Mouse (Mus musculus): ENCODE data around the gene Slc44a5.
"Not testable (repeated sequence)": the region's sequence is repeated elsewhere in the genome, so short reads cannot be mapped to it uniquely, and the experiment has no call there.

Slc44a5 gene

DNA sequence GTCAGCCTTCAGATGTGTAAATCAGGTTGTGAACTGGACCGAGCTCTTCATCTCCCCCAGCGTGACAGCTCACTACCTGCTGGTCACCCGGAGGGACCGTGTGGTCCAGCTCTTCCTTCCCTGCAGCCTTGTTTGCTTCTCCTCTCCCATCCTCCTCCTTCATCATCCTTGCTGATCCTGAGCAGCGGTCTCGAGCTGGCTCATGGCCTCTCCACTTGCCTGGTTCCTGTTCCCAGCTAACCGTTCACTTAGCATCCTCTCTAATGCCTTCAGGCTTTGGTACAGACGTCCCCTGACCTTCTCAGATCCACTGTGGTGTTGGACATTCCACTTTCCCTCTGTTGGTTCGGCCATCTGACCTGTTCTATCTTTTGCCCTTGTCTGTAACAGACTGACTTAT, 128.4 kb downstream of the Slc44a5 start:
- DNase-seq (ENCODE audit: low spot score): no peak

DNA sequence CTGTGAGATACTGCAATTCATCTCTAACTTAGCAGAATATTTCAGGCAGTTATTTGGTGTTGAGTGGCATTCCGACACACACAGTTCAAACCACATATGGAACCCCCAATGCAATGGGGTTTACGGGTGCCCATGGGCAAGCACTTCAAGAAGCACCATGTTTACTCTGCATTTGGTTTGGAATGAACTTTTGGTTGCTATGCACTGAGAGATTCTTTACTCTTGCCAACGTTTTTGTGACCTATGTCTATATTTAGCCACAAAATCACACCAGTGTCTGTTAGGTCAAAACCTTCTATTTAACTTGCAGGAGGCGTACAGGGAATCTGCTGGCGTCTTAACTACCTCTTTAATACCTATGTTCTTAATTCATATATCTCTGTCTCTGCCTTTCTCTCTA, 137.3 kb downstream of the Slc44a5 start:
- DNase-seq (ENCODE audit: low spot score): no peak

DNA sequence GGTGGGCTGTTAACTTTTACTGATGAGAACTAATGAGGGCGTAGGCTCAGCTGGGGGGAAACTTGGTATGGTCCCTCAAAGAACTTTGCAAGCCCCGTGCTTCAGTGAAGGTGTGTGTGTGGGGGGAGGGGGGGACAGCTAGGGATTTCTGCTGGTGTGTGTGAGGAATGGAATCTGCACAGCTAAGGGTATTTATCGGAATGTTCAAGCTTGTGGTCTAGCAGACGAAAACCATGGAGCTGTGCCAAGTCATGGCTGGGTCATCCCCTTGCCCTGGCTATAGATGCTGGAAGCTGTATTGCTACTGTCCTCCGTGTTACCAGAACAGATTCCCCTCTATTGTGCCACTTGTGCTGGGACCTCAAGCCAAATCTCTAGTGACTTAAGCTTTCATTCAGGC, 138.0 kb downstream of the Slc44a5 start:
- DNase-seq (ENCODE audit: low spot score): no peak

- DNase-seq (ENCODE audit: low spot score): no peak
Measured at GRCm38 (mm10) chr3:154114991-154115390, 141.8 kb downstream of the Slc44a5 start.

GRCm38 (mm10) chr3:154115478-154115877, 142.2 kb downstream of the Slc44a5 start:
- no peak for DNase-seq (ENCODE audit: low spot score)

- DNase-seq (ENCODE audit: low spot score): no peak
Measured at GRCm38 (mm10) chr3:154116000-154116399, 142.8 kb downstream of the Slc44a5 start.

DNA sequence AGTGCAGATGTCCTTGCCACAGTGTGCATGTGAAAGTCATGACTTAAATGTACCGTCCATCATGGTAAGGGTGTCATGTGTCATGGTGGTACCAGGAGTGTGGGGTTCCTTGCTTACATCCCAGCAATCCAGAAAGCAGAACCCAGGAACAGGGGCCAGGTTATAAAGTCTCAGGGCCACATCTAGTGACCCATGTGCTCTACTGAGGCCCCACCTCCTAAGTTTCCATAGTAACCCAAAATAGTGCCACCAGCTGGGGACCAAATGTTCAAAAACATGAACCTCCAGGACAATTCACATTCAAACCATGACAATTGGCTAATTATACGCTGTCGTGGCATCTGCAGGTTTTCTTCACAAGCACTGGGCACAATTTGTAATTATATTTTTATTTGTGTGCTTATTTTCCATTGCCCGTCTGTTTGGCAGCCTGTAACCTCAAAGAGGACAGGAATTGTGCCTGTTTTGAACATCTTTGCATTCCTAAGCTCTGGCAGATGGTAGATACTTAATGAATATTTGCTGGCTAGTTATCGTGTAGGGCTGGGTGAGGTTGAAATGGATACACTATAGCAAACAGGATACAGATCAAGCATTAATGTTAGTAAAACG, 145.9 kb downstream of the Slc44a5 start:
- no peak for DNase-seq (ENCODE audit: low spot score)

DNA sequence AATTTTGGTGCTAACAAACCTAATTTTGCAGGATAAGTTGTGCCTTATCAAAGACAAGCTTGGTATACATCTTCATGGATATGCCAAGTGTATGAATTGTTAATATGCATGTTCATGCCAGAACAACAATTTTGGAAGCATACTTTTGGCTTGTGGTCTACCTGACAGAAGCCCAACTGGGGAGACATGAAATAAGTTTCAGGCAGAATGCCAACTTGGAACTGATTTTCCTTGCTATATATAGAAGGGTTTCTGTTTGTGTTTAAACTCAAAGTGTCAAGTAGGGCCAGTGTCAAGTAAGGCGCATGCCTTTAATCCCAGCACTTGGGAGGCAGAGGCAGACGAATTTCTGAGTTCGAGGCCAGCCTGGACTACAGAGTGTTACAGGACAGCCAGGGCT, 149.3 kb downstream of the Slc44a5 start:
- no peak for DNase-seq (ENCODE audit: low spot score)

DNA sequence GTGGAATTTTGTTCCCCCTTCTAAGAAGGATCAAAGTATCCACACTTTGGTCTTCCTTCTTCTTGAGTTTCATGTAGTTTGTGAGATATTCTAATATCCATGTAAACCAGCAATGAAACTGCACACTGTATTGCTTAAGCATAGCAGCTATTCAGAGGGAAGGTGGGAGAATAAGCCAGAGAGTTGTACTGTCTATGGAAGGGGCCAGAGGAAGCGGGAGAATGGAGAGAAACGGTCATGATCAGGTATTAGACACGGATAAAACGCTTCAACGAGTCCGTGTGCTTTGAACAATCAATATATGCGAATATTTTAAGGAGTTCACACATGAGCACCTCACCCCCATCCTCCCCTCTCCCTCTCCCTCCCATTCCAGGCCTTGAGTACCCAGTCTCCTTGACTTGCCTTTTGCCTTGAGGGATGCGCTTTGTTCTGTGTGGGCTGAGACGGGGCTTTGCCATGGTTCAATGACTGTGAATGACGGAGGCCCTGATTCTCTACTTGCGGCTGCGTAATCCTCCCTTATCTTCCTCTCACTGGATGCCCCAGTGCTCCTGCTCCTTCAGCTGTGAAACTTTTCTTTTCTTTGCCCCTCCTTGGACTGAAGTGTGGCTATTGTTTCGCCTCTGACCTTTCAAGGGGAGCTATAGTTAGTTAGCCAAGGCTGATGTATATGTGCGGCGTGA, 151.8 kb downstream of the Slc44a5 start:
- no peak for DNase-seq (ENCODE audit: low spot score)

DNA sequence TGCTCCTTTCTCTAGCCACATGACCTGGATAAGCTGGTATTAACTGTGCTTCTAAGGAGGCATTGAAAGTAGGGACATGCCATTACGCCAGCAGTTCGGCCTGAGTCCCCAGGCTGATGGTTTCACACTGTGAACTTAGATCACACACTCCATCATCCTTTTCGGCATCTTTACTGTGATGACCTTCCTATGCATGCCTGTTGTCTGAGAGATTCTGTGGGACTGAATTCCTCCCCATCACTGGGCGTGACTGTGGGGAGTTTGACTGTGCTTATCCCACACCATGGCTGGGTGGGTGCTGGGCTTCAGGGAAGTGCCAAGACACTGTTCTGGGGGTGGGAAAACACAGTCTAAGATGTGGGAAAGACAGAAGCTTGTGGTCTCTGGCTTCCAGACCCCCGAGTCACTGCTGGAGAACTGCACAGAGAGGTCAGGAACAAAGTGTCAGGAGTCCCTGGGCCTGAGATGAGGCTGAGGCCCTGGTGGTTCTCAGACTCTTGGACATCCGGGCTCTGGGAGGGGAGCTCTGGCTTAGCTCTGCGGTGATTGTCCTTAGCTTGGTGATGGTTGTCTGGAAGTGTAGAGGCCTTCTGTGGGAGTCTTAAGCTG, 152.6 kb downstream of the Slc44a5 start:
- no peak for DNase-seq (ENCODE audit: low spot score)

DNA sequence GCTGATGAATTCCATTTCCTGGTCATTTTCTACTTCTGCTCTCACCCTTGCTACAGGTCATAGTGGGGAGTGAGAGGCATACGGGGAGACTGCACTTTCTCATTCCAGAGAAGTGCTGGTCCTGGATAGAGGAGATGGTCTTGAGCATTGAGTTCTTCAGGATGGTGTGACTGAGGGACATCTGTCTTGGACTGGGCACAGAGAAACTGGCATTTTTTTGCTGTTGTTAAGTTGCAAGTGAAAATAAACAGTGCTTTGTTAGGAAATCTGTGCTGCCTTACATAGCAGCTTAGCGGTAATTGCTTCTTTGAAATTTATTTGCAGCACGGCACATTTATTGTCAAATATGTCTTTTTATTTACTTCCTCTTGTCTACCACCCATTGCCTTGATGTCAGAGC, 154.0 kb downstream of the Slc44a5 start:
- DNase-seq (ENCODE audit: low spot score): no peak

DNA sequence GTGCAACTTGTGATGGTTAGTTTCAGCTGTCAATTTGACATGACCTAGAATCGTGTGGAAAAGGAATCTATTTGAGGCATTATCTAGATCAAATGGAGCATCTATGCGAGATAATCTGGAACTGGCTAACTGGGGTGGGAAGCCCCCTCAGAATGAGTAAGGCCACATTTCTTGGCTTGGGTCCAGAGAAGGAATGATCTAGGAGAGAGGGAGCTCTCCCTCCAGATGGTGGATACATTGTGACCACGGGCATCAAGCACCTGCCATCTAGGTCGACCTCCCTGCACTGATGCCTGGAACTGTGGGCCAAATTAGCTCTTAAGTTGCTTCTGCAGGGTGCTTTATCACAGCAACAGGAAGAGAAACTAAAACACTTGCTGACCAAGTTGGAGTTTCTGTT, 155.8 kb downstream of the Slc44a5 start:
- no peak for DNase-seq (ENCODE audit: low spot score)

DNA sequence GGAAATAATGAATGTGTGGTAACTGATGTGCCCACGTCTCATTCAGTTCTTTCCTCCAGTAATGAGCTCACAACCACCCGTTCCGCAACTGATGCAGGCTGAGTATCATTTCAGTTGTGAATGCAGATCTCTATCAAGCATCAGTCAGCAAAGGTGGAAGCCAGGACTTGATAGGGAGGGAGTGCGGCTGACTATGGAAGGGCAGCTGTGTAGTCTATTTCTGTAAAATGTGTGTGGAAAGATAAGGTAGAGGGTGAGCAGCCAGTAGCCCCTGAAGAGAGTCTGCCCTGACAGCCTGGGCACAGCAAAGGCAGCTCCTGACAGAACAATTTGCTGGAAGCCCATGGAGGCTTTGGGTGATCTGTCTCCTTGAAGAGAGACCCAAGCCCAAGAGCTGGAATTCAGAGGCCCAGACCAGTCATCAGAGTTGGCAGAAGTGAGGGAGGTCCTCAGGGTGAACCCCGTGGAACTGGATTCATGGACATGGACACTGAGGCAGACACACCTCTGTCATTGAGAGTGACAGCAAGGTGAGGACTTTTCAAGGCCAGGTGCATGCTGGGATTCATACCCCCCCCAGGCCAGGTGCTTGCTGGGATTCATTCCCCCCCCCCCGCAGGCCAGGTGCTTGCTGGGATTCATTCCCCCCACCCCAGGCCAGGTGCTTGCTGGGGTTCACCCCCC, 157.3 kb downstream of the Slc44a5 start:
- no peak for DNase-seq (ENCODE audit: low spot score)

- no peak for DNase-seq (ENCODE audit: low spot score)
Measured at GRCm38 (mm10) chr3:154133986-154134385, 160.8 kb downstream of the Slc44a5 start.

DNA sequence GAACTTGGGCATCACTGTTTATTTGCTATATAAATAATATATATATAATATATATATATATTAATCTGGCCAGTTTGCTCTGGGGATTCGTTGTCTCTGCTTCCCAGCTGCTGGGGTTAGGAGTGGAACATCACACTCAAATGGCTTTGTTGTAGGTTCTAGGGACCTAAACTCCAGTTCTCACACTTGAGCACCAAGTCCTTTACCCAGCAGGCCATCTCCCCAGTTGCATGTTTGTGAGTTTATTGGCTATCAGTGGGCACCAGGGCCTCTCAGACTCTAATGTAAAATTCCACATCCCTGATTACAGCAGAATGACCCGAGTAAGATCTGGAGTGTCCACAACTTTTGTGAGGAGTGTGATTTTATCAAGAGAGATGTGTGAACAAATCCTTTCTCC, 161.5 kb downstream of the Slc44a5 start:
- DNase-seq (ENCODE audit: low spot score): no peak

DNA sequence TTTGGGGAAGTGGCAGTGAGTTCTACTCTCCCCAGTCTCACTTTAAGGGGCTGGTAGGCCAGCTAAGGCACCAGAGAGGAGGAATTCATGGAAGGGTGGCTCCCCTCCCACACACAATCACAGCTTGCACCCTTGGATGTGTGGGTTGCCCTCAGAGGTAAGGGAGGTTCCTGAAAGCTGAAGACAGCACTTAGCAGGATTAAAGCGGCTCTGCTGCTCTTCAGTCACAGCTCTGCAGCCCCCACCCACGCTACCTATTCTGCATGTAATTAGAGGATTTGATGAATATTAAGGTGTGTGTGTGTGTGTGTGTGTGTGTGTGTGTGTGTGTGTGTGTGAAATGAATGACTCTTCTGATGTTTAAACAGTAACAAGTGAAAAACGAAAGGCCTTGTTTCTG, 163.3 kb downstream of the Slc44a5 start:
- peak; percentile 32 for DNase-seq (ENCODE audit: low spot score)

DNA sequence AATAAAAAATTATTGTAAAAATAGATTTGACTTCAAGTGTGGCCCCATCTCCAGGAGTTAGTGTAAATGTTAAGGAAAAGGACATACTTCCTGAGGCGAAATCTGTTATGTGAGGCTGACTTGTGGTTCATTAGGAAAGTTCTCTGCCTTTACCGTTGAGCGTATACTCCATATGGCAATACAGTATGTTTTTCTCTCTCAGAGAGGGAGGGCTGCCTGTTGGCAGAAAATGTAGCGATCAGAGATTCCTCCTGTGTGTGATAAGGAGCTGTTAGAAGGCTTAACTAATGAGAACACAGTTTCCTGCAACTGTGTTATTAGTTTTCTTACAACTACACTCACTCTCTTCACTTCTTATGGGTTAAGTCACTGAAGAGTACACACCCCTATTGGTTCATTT, 168.1 kb downstream of the Slc44a5 start:
- no peak for DNase-seq (ENCODE audit: low spot score)

- DNase-seq (ENCODE audit: low spot score): no peak
Measured at GRCm38 (mm10) chr3:154142618-154143017, 169.4 kb downstream of the Slc44a5 start.

DNA sequence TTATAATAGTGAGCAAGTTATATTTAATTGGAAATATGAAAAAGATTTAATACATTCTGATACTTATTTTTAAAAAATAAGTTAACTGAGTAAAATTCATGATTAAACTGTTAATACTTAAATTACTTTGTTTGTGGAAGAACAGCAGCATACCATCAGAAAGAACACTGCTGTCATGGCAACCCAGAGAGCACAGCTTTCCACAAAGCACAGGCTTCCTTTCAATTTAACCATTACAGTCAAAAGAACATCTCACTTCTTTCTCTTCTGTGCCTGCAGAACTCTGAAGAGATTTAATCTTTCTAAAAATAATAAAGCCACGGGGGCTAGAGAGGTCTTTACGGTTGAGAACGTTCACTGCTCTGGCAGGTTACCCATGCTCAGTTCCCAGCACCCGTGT, 172.5 kb downstream of the Slc44a5 start:
- no peak for DNase-seq (ENCODE audit: low spot score)

DNA sequence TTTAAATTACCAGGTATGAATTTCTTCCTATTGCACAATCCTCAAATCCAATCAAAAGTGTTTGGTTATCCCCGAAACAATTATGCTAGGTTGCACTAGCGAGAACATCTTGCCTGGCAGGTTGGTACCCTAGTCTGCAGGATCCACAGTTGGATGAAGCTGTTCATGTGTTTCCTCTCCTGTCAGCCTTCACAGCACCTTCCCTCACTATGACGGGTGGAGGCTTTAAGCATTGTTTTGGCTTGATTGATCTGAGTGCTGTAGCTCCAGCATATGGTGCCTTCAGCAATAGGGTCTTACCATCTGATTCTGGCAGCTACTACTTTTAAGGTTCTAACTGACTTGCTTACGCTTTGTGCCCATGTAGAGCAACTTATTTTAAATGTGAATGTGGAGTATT, 176.5 kb downstream of the Slc44a5 start:
- no peak for DNase-seq (ENCODE audit: low spot score)

GRCm38 (mm10) chr3:154153541-154153940, 180.3 kb downstream of the Slc44a5 start:
- DNase-seq (ENCODE audit: low spot score): not testable (repeated sequence)

GRCm38 (mm10) chr3:154165882-154166281, 192.6 kb downstream of the Slc44a5 start:
- no peak for DNase-seq (ENCODE audit: low spot score)

All from left cerebral cortex, adult 11 months (tissue).